Mouse (Mus musculus): Measurements from ENCODE around the gene Rexo1.

- TF ChIP-seq CTCF (IDR thresholded peaks at IDR 0.05; ENCODE audit: insufficient read depth, low read length) (no peak), POLR2A (IDR thresholded peaks at IDR 0.05; ENCODE audit: borderline replicate concordance, extremely low read depth, low read depth, low read length) (no peak)
Measured at GRCm38 (mm10) chr10:80535711-80536110, 25.6 kb downstream of the Rexo1 start.

All from lung, adult 2 months (tissue).